Mouse (Mus musculus): ENCODE measurements around the gene Vasn.
A peak's percentile ranks its signal among the peaks of the same experiment; 100 is the strongest.

Vasn gene

DNA sequence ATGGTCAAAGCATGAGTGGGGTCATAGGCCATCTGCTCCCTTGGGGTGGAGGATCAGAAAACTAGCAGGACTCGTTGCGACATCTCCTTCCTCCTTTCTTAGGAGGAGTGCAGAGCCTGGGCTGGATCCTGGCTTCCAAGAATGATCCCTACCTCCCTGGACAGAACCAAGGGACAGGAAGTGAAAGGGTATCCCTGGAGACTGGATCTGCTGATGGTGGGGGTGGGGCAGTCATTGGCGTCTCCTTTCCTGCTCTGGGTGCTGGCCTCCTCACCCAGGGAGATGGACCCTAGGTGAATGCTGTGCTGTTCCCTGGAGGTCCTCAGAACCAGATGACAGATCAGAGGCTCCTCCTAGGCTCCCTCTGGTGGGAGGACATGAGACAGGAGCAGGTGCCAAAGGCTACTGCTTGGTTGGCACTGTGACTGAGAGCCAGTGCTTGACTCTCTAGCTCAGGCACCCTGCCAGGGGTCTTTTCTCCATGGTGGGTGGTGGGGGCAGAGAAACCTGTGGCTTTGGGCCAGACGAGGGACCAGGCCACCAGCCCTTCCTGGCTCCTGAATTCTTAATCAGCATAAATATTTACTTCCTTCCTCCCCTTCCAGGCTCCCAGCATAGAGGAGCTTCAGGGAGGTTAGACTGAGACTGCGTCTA lies 33.2 kb upstream of the Vasn start:
- DNase-seq (ENCODE audit: low spot score in 2 of 2): no peak

DNA sequence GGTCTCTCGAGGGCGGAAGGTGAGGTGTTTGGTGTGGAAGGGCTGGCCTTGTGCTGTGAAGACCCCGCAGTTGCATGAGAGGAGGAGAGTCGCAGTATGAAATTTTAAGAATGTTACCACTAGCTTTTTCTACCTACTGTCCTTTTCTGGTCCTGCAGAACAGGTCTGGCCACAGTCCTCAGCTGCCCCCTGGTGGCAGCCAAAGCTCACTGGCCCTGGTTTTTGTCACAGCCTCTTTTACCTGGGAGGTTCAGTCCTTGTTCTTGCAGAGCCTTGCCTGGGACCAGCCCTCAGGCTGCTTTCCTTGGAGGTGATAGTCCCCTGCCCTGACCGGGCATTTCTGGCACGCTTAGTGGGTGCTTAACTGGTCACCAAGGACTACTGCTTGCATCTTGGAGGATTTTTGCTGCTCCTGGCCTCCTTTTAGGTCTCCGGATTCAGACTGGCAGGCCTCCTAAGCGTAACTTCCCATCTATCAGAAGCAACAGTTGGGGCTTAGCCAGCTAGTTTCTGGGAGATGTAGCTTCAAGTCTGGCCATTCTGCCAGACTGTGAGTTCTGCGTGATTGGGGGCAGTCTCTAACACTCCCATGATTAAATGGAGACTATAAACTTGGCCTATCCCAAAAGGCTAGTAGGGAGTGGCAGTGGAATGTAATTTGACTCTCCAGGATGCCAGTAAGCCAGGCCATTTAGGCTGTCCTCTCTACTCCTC lies 31.8 kb upstream of the Vasn start:
- peak; percentile 70 to 84 for DNase-seq (ENCODE audit: low spot score in 2 of 2)

DNA sequence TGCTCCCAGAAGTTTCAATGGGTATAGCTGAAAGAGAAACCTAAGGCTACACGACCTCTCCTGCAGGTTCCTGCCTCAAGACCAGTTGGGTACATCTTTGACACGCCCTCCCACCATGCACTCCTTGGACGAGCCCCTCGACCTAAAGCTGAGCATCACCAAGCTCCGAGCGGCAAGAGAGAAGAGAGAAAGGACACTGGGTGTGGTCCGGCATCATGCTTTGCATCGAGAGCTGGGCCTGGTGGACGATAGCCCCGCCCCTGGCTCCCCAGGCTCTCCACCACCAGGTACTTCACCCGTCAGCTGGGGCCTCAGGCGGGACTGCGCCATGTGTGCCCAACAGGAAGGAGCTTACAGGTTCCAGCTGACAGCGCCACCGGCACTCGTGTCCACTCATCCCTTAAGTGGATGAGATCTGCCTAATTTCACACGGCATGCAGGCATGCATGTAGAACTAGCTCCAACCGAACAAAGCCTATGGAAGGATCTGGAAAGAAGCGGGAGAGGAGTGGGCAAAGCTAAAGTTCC lies 31.1 kb upstream of the Vasn start:
- DNase-seq (ENCODE audit: low spot score in 2 of 2): no peak

DNA sequence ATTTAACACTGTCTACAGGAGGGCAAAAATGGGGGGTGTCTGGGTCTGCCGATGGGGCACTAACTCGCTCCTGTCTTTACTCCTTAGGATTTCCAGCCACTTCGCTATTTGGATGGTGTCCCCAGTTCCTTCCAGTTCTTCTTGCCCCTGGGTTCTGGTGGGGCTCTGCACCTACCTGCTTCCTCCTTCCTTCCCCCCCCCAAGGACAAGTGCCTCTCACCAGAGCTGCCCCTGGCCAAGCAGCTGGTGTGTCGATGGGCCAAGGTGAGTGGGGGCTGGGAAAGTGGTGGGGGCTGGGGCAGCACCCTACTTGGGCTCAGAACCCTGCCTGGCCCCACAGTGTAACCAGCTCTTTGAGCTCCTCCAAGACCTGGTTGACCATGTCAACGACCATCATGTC lies 28.5 kb upstream of the Vasn start:
- DNase-seq (ENCODE audit: low spot score in 2 of 2): no peak

DNA sequence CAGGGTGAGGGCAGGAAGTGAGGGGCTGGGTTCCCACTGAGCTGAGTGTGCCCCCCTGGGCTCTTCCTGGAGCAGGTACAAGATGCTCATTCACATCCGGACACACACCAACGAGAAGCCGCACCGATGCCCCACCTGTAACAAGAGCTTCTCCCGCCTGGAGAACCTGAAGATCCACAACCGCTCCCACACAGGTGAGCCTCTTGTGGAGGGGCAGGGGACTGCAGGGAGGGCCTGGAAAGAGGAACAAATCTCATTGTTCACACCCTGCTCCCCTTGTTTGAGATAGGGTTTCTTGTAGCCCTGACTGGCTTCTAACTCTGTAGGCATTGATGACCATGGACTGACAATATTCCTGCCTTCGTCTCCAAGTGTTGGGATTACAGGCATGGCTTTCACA lies 28.1 kb upstream of the Vasn start:
- DNase-seq (ENCODE audit: low spot score in 2 of 2): no peak

DNA sequence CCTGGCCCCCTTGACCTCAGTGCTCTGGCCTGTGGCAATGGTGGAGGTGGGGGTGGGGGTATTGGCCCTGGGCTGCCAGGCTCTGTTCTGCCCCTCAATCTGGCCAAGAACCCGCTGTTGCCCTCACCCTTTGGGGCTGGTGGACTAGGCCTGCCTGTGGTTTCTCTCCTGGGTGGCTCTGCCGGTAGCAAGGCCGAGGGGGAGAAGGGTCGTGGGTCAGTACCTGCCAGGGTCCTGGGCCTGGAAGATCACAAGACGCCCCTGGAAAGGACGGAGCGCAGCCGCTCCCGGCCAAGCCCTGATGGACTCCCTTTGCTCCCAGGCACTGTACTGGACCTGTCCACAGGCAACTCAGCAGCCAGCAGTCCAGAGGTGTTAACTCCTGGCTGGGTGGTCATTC lies 26.0 kb upstream of the Vasn start:
- DNase-seq (ENCODE audit: low spot score in 2 of 2): no peak

DNA sequence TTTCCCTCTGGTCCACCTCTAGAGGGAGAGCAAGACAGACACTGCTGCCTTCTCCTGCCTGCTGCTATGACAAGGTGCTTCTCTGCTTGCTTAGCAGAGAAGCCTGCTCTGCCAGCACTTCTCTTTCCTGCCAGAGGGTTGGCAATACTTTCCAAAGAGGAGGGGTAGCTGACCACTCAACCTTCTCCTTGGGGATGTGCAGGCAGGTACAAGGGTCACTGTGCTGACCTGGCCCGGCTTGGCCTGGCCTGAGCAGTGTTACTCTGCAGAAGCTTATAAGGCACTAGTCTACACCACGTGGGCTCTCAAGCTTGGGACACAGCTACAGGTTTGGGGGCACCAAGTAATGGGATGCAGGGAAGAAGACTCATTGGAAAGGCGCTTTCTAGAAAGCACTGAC lies 25.1 kb upstream of the Vasn start:
- no peak for DNase-seq (ENCODE audit: low spot score in 2 of 2)

DNA sequence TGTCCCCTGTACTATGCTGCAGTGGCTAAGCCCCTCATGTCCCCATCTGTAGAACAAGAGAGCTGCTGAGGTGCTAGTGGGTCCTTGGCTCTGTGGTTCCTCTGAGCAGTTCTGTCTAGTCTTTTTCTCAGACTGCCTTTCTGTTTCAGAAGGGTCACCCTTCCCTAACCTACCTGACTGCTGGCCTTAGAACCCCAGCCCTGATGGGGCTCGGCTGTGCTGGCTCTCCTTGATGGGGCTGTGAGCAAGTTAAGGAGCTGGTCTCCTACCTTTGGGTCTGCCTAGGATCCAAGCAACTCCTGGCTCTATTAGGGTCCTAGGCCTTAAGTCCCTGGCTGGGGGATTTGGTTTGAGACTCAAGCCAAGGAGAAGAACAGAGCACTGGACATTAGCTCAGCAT lies 24.4 kb upstream of the Vasn start:
- DNase-seq (ENCODE audit: low spot score in 2 of 2): no peak

DNA sequence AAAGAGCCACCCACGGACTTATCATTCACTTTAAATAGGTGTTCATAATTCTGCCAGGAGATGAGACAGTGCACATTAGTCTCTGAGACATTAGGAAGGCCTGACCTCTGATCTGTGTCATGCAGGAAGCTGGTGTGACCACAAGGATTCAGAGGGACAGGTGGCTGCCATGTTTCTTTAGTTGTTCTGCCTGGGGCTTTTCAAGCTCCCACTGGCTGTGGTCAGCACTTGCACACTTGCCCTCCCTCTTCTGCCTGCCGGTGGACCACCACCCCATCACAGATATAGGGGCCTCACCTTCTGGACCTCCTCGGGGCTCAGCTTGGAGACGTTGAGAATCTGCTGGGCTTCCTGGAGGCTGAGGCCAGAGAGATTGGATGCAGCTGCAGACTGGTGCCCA lies 22.9 kb upstream of the Vasn start:
- DNase-seq (ENCODE audit: low spot score in 2 of 2): no peak

DNA sequence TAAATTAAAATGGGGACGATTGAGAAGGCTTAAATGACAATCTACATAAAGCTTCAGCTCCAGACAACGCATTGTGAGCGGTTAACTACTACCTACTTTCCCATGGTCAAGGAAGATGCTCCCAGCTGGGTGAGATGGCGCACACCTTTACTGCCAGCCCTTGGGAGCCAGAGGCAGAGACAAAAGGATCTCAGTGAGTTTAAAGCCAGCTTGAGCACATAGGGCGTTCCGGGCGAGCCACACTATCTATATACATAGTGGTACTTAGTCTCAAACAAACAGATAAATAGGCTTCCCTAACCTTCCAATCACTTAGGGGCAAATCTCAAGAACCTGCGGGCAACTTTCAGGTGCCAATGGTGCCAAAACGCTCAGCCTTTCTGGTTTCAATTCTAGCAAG lies 15.7 kb upstream of the Vasn start:
- DNase-seq (ENCODE audit: low spot score in 2 of 2): no peak

DNA sequence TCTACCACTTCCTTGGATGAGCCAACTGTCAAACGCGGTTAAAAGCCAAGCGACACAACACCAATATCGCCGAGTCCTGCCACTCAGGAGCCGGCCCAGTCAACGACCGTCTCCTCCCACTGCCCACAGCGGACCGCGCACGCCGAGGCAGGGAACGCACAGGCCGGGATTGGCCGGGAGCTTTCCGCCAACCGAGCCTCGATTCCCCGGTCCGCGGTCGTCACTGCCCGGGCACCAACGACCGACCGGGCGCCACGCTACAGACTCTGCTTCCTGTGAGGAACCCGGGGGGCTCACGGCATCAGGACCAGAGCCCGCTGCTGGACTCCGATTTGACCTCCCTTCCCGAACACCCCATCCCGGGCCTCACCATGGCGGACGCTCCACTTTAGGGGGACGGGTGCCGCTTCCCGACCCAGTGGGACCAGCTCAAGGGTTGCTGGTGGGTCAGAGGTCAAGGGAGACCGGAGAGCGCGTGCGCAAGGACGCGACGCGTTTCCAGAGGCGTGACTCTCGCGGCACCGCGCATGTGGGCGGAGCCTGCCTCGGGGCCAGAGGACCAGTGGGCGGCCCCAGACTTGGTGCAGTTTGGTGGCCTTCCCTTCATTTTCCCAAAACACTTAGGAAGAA lies 15.1 kb upstream of the Vasn start, which contains the start of gene Pam16:
Pam16 (minus strand) TSS at position 508 of the 630 bp plus-strand sequence.
- peak; percentile 80 to 84 for DNase-seq (ENCODE audit: low spot score in 2 of 2)

DNA sequence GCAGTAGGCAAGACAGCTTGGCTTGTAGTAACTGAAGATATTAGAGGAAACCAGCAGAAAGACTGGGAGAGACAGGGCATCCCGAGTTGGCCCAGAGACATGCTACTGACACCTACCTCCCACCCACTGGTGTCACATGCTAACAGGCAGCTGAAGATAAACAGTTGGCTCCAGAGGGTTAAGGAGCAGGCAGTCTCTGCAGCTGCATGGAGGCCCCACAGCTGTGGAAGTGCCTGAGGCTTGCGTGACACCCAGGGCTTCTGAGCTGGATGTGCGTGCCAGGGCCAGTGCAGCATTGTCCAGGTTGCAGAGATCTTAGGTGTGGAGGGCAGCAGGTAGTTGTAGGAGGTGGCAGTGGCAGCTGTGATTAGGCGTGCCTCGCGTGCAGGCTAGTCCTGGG lies 12.6 kb upstream of the Vasn start:
- no peak for DNase-seq (ENCODE audit: low spot score in 2 of 2)

DNA sequence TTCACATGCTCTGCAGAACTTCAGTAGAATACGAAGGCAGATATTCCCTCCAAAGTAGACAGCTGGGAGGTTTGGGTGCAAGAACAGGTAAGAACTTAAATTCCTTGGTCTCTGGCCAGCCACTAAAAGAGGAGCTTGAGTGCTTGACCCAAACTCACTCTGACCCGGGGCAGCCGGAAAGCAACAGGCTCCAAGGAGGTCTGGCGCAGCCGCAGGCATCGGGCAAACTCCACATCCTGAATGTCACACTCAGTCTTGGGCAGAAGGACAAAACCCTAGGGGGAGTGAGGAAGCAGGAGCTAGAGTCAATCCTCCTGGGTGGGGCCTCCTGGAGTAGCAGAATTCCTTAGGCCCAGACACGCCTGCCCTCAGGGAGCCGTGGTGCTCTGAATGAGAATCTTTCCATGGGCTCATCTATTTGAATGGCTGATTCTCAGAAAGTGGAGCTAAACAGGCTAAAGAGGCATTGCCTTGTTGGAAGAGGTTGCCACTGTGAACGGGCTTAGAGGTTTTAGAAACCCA lies 10.8 kb upstream of the Vasn start:
- no peak for DNase-seq (ENCODE audit: low spot score in 2 of 2)

DNA sequence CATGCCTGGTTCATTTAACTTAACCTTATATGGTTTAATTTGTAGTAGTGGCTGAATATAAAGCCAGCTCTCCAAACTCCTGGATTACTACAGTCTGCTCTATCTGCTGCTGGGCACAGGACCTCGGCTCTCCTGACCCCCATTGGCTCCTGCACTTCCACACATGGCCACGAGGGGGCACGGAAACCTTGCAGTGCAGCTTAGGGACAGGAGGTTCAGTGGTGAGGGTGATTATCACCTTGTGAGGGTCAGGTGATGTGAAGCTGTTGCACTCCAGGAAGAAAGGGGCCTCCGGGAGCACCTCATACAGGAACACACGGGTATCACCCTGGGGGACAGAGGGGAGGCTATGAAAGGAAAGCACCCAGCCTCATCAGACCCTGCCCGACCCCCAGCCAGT lies 9.8 kb upstream of the Vasn start:
- DNase-seq (ENCODE audit: low spot score in 2 of 2): peak; percentile 65 to 81

DNA sequence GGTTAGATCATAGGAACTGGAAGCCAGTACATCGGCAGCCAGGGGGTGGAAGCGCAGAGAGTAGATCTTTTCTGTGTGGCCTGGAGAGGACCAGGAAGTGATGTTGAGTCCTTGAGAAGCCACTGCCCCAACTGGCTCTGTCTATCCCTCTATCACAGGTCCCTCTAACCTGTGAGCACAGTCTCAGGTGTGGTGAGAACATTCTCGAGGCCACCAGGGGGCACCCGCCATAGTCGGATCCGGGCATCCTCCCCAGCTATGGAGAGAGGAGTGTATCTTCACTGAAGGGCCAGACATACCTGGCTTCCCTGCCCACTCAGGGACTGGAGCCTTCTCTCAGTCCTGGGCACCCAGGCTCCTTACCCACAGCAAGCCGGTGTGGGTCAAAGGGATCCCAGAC lies 7.7 kb upstream of the Vasn start:
- no peak for DNase-seq (ENCODE audit: low spot score in 2 of 2)

DNA sequence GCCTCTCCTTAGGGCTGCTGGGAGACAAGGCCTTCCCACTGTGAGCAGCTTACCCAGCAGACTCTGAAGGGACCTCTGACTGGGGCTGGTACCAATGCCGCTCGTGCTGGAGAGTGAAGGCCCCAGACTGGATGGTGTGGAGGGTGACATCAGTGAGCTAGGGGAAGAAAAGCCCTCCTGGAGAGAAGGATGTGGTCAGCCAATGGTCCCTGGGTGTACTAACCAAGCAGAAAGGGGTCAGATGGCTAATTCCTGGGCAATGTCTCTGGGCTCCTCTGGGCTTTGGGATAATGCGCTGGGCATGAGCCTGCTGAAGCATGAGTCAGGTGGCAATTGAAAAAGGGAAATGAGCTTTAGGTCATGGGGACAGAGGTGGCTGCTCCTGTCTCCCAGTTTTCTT lies 6.1 kb upstream of the Vasn start:
- no peak for DNase-seq (ENCODE audit: low spot score in 2 of 2)

DNA sequence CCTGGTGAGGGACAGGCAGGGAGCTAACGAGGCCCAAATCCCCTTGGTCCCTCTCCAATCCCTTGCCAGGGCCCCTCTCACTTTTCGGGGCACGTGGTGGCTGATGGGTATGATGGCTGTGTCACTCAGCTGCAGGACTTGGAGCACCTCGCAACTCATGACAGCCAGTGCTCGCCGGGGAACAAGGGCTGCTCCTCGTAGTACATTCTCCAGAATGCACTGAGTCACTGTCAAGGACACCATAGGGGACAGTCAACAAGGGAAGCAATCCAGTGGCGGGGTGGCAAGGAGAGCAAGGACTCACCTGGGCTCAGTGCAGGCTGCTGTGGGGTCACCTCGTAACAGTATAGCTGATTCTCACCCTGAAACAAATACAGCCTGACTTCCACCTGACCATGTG lies 5.1 kb upstream of the Vasn start:
- no peak for DNase-seq (ENCODE audit: low spot score in 2 of 2)

DNA sequence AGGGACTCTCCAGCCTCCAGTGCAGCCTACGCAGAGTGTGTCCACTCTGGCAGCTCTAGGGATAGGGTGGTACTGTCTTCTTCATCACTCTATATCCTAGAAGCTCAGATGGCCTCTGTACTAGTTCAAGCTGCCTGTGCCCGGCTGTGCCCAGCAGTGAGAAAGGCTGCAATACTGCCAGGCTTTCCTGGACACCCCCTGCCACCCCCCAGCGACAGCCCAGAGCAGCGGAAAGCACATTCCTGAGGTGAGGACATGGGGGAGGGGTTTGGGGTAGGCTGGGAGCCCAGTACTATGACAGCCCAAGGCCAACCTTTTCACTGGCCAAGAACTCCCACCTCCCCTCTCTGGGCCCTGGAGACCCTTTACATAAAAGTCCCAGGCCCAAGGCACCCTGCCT lies 4.0 kb upstream of the Vasn start:
- no peak for DNase-seq (ENCODE audit: low spot score in 2 of 2)

DNA sequence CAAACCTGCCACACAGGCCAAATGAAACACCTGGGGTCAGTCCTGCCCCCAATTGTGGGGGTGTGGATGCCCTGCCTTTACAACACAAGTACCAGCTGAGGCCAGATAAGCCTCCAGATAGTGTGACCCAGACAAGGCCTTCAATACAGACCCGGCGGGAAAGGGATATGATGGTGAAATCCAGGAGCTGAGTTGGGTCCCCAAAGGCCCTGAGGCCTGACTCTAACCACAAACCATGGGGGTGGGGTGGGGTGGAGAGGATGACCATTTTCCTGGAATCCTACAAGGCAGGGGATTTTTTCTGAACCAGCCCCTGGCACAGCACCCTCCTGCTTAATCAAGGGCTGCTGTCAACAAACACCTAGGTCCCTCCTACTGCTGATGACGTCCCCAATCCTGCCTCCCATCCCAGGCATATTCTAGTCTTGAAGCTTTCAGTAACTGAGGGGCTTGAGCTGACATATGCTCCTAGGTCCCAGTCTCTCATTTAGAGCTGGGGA lies 800 bp upstream of the Vasn start:
- no peak for DNase-seq (ENCODE audit: low spot score in 2 of 2)

DNA sequence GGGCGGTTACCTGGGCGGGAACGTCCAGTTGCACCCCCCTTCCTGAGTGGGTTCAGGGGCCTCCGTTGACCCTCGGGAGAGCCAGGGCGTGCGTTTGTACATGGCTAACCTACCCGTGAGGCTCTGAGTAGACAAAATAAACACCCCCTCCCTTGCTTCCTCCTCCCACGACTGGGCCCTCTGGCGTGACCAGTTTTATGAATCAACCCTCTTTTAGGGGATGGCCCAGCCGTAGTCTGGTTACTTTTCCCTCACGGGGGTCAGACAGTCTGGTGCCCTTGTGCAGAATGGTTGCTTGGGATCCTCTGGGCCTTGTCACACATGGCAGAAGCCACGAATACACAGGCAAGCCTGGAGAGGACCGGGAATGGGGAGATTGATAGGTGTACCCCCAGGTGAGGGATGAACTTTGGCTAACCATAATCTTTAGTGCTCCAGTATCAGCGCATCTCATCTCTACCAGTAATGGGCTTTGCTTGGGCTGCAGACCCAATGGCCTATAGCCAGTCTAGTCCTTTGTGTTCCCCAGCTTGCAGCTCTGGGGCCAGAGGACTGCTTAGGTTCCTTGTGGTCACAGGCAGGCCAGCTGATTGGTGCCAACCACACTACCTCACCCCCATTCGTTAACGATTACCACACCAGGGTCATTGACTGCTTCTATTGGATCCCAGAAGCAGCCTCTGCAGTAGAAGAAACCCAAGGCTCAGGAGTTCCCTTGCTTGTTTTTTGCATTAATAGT lies 695 bp downstream of the Vasn start:
- no peak for DNase-seq (ENCODE audit: low spot score in 2 of 2)

DNA sequence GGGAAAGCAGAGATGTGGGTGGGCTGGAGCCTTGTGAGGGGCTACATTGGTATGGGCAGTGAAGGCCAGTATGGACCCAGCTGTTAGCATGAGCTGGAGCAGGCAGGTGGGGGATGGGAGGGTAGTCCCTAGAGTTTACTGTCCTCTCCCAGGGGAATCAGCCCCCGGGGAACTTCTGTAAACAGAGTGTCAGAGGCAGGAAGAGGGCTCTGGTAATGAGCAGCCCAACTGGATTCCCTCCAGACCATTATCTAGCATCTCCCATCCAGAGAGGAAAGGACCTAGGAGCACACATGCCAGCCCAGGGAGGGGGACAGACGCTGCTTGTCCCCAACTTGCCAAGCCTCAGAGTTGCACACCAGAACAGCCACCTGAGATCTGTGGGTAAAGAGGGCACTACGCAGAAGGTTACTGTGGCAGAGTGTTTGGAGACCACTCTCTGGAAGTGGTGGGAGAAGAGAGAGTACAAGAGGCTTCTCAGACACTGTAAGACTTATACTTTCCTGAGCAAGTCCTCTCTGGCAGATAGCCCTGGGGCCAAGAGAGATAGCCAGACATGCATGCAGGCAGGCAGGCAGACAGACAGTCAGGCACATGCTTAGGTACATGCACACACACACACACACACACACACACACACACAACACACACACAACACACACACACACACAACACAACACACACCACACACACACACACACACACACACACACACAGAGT lies 1.5 kb downstream of the Vasn start:
- no peak for DNase-seq (ENCODE audit: low spot score in 2 of 2)

Measured in natural killer cell, adult 2 months (primary cell).